Mouse (Mus musculus) embryonic fibroblast, embryonic 13.5 days (primary cell): Measurements from ENCODE around the gene Agxt2.

Experiments
- CTCF ChIP-seq: IDR thresholded peaks from 2 replicates; pipeline ENCODE4 v1.5.1; 2011; ENCODE audit warnings: mild to moderate bottlenecking, control low read depth, low read length, moderate library complexity, borderline replicate concordance; ENCODE audit not compliant: insufficient read depth
- POLR2A ChIP-seq: IDR thresholded peaks from 2 replicates; pipeline ENCODE4 v1.6.1; 2011; ENCODE audit warnings: low read depth, mild to moderate bottlenecking, control low read depth, low read length, moderate library complexity

DNA sequence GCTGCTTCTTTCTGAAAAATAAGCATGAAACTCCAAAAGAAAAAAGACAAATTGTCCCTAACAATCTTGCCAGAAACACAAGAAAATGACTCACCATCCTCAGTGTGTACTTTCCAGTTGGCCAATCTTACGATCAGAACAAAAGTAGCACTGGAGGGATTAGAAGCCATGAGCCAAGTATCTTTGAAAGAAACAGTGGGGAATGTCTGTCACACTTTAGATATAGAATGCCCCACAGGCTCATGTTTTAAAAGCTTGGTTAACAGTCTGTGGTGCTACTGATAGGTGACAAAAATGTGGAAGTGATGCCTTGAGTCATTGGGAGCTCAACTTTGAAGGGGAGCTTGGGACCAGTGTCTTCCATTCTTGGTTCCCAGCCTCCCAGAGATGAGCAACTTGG is 83.9 kb downstream of the Agxt2 start:
- no peak for TF ChIP-seq CTCF
- TF ChIP-seq POLR2A: no peak
